Mouse (Mus musculus) C2C12 (cell line): Measurements from ENCODE around the gene Gm10912.

ENCODE experiments used
- CTCF ChIP-seq: IDR thresholded peaks from one replicate; pipeline ENCODE4 v1.5.1; 2011; ENCODE audit not compliant: control insufficient read depth, insufficient read depth, insufficient read length
- FOSL1 ChIP-seq: IDR thresholded peaks from one replicate; pipeline ENCODE4 v1.8.0; 2011; ENCODE audit warnings: mild to moderate bottlenecking, low read length; ENCODE audit not compliant: poor library complexity, insufficient read depth, severe bottlenecking
- MAX ChIP-seq: IDR thresholded peaks from one replicate; pipeline ENCODE4 v1.6.1; 2011; ENCODE audit warnings: mild to moderate bottlenecking, control low read depth
- MYOD1 ChIP-seq: IDR thresholded peaks from one replicate; pipeline ENCODE4 v1.6.1; 2011; ENCODE audit warnings: low read depth; ENCODE audit not compliant: control insufficient read depth, insufficient read length
- USF1 ChIP-seq: IDR thresholded peaks from one replicate; pipeline ENCODE4 v1.6.1; 2011; ENCODE audit warnings: low read depth, mild to moderate bottlenecking, control low read depth, moderate library complexity

DNA sequence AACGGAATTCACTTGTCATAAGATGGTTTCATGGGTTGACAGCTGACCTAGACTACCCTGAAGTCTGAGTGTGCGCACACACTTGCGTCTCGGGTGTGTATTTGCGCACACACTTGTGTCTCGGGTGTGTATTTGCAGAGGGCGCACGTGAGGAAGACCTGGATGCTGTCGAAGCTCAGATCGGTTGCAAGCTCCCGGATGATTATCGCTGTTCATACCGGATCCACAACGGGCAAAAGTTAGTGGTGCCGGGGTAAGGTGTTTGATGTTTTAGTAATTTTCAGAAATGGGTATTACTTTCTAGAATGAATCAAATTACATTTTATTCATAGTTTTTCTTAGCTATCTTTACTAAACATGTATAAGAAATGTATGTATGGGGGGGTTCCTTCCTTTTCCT lies 22.9 kb upstream of the Gm10912 start:
- TF ChIP-seq CTCF, result no peak
- no peak for TF ChIP-seq MAX
- no peak for TF ChIP-seq USF1
- TF ChIP-seq FOSL1, result no peak
- TF ChIP-seq MYOD1, result no peak
